Mouse (Mus musculus) E14TG2a.4 (cell line): ENCODE results near the gene Phf7.

Experiments used
- CTCF ChIP-seq: conservative IDR thresholded peaks from 2 replicates; pipeline ENCODE4 v1.5.1; 2014; ENCODE audit warnings: low read length
- NANOG ChIP-seq: IDR thresholded peaks from 2 replicates; pipeline ENCODE4 v1.6.1; 2014; ENCODE audit warnings: borderline replicate concordance, low read length, mixed read lengths

DNA sequence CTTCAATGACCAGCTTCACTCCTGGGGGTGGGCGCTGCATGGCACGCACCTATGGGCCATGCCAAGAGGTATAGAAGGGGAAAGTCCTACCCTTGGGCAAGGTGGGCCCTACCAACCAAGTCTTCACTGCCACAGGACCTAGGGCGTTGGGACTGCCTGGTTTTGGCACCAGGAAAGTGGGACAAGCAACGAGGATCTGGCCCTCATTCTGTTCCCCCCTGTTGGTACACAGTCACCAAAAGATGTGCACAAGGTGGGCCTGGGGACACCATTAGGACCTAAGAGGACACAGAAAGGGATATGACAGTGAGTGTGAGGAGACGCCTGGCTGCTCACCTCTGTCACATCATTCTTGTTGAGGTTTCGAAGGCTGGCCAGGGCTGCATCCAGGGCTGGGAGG is 20.0 kb upstream of the Phf7 start:
- no peak for TF ChIP-seq CTCF
- TF ChIP-seq NANOG = no peak
